Mouse (Mus musculus) limb, embryonic 13.5 days (tissue): Measurements from ENCODE around the gene Arfgap3. TPM values are rescaled to one million over a fixed set of nuclear protein-coding genes. Genes with fewer than 3 reads are reported as not detected.

ENCODE experiments used
- ATAC-seq: fragments of 200-750 bp; cut with Nextera tagmentation; 2 replicates; pipeline ENCODE4 v1.8.0; 2017; ENCODE audit warnings: low read depth, moderate number of reproducible peaks, moderate TSS enrichment; ENCODE audit not compliant: low FRiP score
- H3K27ac ChIP-seq: fragments of 300-500 bp; sonication (generic); 2 replicates; pipeline ENCODE4 v1.5.1; 2015; ENCODE audit warnings: inconsistent platforms, mild to moderate bottlenecking, moderate library complexity
- H3K27me3 ChIP-seq: fragments of 300-500 bp; sonication (generic); 2 replicates; pipeline ENCODE4 v1.6.1; 2015; ENCODE audit warnings: mild to moderate bottlenecking, inconsistent platforms
- H3K36me3 ChIP-seq: fragments of 300-500 bp; sonication (generic); 2 replicates; pipeline ENCODE4 v1.6.1; 2015; ENCODE audit warnings: inconsistent platforms, mild to moderate bottlenecking, moderate library complexity
- H3K4me1 ChIP-seq: fragments of 300-500 bp; sonication (generic); 2 replicates; pipeline ENCODE4 v1.6.1; 2015; ENCODE audit warnings: inconsistent platforms
- H3K4me2 ChIP-seq: fragments of 300-500 bp; sonication (generic); replicated peaks from 2 replicates; pipeline ENCODE4 v1.6.1; 2015; ENCODE audit warnings: inconsistent platforms, mild to moderate bottlenecking, moderate library complexity
- H3K4me3 ChIP-seq: fragments of 300-500 bp; sonication (generic); 2 replicates; pipeline ENCODE4 v1.5.1; 2015; ENCODE audit warnings: moderate library complexity, mild to moderate bottlenecking, inconsistent platforms
- H3K9ac ChIP-seq: fragments of 300-500 bp; sonication (generic); 2 replicates; pipeline ENCODE4 v1.6.1; 2015; ENCODE audit warnings: mild to moderate bottlenecking, inconsistent platforms
- H3K9me3 ChIP-seq: fragments of 300-500 bp; sonication (generic); 2 replicates; pipeline ENCODE4 v1.6.1; 2016; ENCODE audit warnings: inconsistent platforms
- WGBS: fragments of 180-500 bp; shearing (Covaris S2); methylation state at CpG from one replicate; pipeline ENCODE4 v1.1.7; 2015; 5-methylcytosine and 5-hydroxymethylcytosine counted together
- polyA plus RNA-seq: library from polyadenylated mRNA; unstranded; fragments of >200 nt; fragmentation: Nextera tagmentation; extraction: Ambion mirVana; gene quantifications from 2 replicates; pipeline ENCODE4 v1.2.1, GENCODE M21; 2015

The Arfgap3 gene
- polyA plus RNA-seq, 1 experiment from 2014 or later, result 52.9 TPM

DNA sequence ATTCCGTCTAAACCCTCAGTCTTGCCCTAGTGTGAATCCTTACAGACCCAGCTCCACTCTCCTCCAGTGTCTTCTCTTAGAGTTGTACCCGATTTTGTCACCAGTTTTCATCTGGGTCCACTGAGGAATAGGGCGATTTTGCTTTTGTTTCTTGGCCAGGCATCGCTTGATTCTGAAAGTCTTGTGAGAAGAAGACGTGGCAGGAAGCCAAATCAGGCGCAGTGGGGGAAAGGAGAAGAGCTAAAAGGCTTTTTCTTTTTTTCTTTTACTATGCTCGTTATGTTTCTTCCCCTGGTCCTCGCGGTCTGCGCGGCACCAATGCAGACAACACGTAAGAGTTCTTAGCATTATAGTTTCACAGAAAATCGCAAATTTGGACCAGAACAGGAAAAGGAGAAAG lies 92.1 kb downstream of the Arfgap3 start:
- Histone ChIP-seq H3K9ac (no peak overlapping the region), H3K27ac (no peak overlapping the region), H3K4me3 (no peak overlapping the region), H3K36me3 (no peaks in the 10 kb centered on the region), H3K9me3 (no peaks in the 10 kb centered on the region), H3K4me2 (no peak overlapping the region), H3K27me3 (peaks cover 8% of the 10 kb centered on the region), H3K4me1 (no peaks in the 10 kb centered on the region)
- ATAC-seq, result no peak
- WGBS, result 62% methylated on average over 13 of the region's 13 CpGs

- no peak for ATAC-seq
- Histone ChIP-seq H3K9me3 (no peaks in the 10 kb centered on the region), H3K4me2 (no peak overlapping the region), H3K9ac (no peak overlapping the region), H3K36me3 (no peaks in the 10 kb centered on the region), H3K4me3 (no peak overlapping the region), H3K4me1 (peaks cover 3% of the 10 kb centered on the region; the same call in 1 of the 2 replicates), H3K27me3 (peaks cover 22% of the 10 kb centered on the region), H3K27ac (no peak overlapping the region)
- WGBS, result 90% methylated on average over 4 of the region's 4 CpGs
Observed at GRCm38 (mm10) chr15:83256491-83256890, 93.6 kb downstream of the Arfgap3 start.

- Histone ChIP-seq H3K27ac (no peak overlapping the region), H3K36me3 (no peaks in the 10 kb centered on the region), H3K27me3 (peaks cover 27% of the 10 kb centered on the region), H3K4me3 (no peak overlapping the region), H3K4me2 (no peak overlapping the region), H3K9ac (no peak overlapping the region), H3K9me3 (no peaks in the 10 kb centered on the region), H3K4me1 (peaks cover 8% of the 10 kb centered on the region)
- WGBS, result 78% methylated on average over 7 of the region's 7 CpGs
- no peak for ATAC-seq
Observed at GRCm38 (mm10) chr15:83255944-83256343, 94.1 kb downstream of the Arfgap3 start.

DNA sequence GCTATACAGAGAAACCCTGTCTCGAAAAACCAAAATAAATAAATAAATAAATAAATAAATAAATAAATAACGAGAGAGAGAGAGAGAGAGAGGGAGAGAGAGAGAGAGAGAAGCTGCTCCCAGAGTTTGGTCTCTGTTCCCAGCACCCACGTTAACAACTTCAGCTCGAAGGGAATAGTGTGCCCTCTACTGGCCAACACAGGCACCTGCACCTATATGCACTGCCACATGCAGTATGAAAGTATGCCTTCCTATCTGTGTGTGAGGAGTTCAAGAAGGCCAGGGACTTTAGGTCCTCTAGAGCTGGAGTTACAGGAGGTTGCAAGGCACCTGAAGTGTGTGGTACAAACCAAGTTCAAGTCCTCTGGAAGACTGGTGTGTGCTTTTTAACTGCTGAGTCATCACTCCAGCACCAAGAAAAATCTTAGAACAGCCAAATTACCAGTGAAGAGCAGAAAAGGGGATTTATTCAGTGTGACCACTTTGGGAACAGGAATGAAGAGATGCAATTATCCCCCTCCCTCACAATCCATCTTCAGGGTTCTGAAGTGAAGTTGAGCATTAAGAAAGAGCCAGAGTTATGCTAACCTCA lies 94.8 kb downstream of the Arfgap3 start:
- no peak for ATAC-seq
- Histone ChIP-seq H3K4me2 (no peak overlapping the region), H3K4me1 (peaks cover 11% of the 10 kb centered on the region), H3K9ac (no peak overlapping the region), H3K27ac (no peak overlapping the region), H3K27me3 (peaks cover 34% of the 10 kb centered on the region), H3K4me3 (no peak overlapping the region), H3K9me3 (no peaks in the 10 kb centered on the region), H3K36me3 (no peaks in the 10 kb centered on the region)
- WGBS, result 91% methylated on average over 4 of the region's 4 CpGs

DNA sequence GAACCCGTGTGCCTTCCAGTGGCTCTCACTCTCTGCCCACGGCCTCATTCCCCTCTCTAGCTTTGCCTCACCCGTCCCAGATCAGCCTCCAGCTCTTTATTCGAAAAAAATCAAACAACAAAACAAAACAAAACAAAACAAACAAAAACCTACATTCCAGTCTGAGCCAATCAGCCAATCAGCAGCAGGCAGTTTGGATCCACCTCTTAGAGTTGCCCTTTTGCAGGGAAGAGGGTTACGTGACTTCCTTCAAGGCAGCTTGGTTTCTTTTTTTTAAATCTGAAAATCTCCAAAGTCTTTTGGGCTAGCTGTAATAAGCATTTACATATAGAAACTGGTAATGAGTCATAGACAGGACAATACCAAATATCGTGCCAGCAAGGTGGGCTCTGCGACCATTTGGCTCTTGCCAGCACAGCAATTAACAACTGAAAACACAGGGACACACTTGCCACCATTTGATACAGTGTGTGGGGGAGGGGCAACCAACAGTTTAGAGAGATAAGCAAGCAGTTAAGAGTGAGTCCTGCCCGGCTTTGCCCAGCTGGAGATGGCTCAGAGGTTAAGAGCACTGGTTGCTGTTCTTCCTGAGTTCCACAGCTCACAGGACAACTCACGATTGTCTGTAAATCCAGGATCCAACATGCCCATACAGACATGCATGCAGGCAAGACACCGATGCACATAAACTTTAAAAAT lies 95.5 kb downstream of the Arfgap3 start:
- H3K27ac ChIP-seq, result no peak overlapping the region
- no peaks in the 10 kb centered on the region; the same call in 1 of the 2 replicates for H3K9me3 ChIP-seq
- no peak for ATAC-seq
- WGBS, result 62% methylated on average over 10 of the region's 10 CpGs
- H3K4me1 ChIP-seq, result peaks cover 11% of the 10 kb centered on the region
- H3K4me3 ChIP-seq, result no peak overlapping the region
- H3K36me3 ChIP-seq, result no peaks in the 10 kb centered on the region
- H3K9ac ChIP-seq, result no peak overlapping the region
- no peak overlapping the region for H3K4me2 ChIP-seq
- peaks cover 42% of the 10 kb centered on the region for H3K27me3 ChIP-seq

- 70% methylated on average over 14 of the region's 14 CpGs for WGBS
- H3K27me3 ChIP-seq, result peaks cover 45% of the 10 kb centered on the region
Observed at GRCm38 (mm10) chr15:83252060-83252459, 98.0 kb downstream of the Arfgap3 start.

DNA sequence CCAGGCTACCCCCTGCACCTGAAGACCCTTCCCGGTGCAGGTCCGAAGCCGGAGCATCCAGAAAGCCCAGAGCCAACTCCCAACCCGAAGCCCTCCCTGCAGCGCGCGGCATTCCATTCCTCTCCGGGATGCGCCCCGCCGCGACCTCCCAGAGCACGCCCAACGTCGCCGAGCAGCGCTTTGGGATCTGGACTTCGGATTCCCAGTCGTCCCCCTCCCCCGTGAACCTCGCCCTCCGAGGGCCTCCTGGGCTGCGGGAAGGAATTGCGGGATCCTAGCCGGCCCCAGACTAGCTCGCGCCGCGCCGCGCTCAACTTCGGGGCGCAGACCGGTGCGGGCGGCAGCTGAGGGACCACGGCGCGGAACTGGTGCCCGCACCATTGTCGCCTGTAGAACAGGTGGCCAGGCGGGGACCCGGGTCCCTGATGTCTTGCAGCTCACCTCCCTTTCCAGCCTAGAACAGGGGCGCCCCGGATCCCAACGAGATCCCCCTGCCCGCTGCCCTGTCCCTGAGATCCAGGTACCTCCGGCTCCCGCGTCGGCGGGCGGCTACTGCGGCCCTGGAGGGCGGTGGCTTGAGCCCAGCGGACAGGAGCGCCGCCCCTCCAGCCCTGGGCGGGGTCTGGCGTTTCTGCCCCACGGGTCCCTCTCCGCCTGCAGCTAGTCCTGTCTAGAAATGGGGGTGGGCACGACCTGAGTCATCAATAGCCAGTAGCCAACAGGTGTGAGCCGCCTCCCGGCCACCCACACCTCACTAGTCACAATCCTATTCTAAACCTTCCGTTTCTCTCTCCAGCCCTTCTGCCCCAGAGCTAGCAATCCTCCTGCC lies 98.7 kb downstream of the Arfgap3 start, which contains the start of gene A4galt:
TSS of gene A4galt (minus strand) at position 599 of the 829 bp plus-strand sequence.
- Histone ChIP-seq H3K4me1 (peaks cover 24% of the 10 kb centered on the region), H3K27me3 (peaks cover 45% of the 10 kb centered on the region), H3K9me3 (no peaks in the 10 kb centered on the region; the same call in 1 of the 2 replicates), H3K36me3 (no peaks in the 10 kb centered on the region), H3K27ac (no peak within 1 kb of the TSS), H3K9ac (peak within 1 kb of the TSS; percentile 60), H3K4me3 (peak within 1 kb of the TSS; percentile 56), H3K4me2 (peak within 1 kb of the TSS; percentile 95)
- WGBS, result under 1% methylated on average over 65 of the region's 66 CpGs
- no peak for ATAC-seq

More at GRCm38 (mm10) chr15:83252060-83252459, 98.0 kb downstream of the Arfgap3 start:
- no peak for ATAC-seq
- no peak overlapping the region for H3K27ac ChIP-seq
- no peak overlapping the region for H3K9ac ChIP-seq
- H3K36me3 ChIP-seq, result no peaks in the 10 kb centered on the region
- H3K9me3 ChIP-seq, result no peaks in the 10 kb centered on the region; the same call in 1 of the 2 replicates
- H3K4me2 ChIP-seq, result peak overlapping the region; percentile 95; the same call in 1 of the 2 replicates
- peak overlapping the region; percentile 56; the same call in 1 of the 2 replicates for H3K4me3 ChIP-seq
- H3K4me1 ChIP-seq, result peaks cover 19% of the 10 kb centered on the region

DNA sequence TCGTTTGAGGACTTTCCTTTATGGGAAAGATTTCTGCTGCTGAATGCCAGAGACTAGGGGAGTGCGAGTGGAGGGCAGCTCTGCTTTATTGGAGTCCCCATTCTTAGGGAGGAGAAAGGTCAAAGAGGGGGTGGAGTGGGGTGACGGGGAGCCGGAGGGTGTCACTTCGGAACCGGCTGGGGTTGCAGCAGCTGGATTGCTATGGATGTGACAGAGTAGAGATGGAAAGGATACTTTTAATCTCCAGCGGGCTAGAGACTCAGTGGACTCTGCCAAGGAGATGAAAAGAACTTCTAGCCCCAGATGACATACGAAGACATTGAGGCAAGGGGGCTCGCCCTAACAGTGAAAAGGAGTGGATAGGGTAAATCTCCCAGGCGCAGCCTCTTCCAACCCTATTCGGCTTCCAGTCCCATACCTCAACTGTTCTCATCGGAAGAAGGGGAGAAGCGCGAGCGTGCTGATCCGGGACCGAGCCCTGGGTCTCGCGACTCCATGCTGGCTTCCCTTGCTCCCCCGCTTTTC lies 99.3 kb downstream of the Arfgap3 start:
- Histone ChIP-seq H3K4me3 (peak overlapping the region; percentile 56), H3K9me3 (no peaks in the 10 kb centered on the region; the same call in 1 of the 2 replicates), H3K4me1 (peaks cover 24% of the 10 kb centered on the region), H3K36me3 (no peaks in the 10 kb centered on the region), H3K27me3 (peaks cover 45% of the 10 kb centered on the region), H3K27ac (no peak overlapping the region), H3K9ac (peak overlapping the region; percentile 60), H3K4me2 (peak overlapping the region; percentile 95)
- 2% methylated on average over 20 of the region's 20 CpGs for WGBS
- ATAC-seq, result no peak

Other genes starting within 250 kb of the Arfgap3 start
- 59.4 and 63.9 TPM in 2 replicates for gene Rrp7a, start 227.4 kb downstream of the Arfgap3 start, polyA plus RNA-seq
- 158 and 165 TPM in 2 replicates for gene Poldip3, start 200.9 kb downstream of the Arfgap3 start, polyA plus RNA-seq
- 108 and 110 TPM in 2 replicates for gene Cyb5r3, start 177.7 kb downstream of the Arfgap3 start, polyA plus RNA-seq
- gene A4galt, start 98.5 kb downstream of the Arfgap3 start, polyA plus RNA-seq, result 1.0 TPM in 2 replicates
- gene Pacsin2, start 114.4 kb upstream of the Arfgap3 start, polyA plus RNA-seq, result 51.8 and 53.3 TPM in 2 replicates
- 23.4 and 25.1 TPM in 2 replicates for gene Ttll1, start 160.6 kb upstream of the Arfgap3 start, polyA plus RNA-seq
- gene Bik, start 176.6 kb upstream of the Arfgap3 start, polyA plus RNA-seq, result 3.5 and 3.7 TPM in 2 replicates
- 40.4 and 41.9 TPM in 2 replicates for gene Tspo, start 213.3 kb upstream of the Arfgap3 start, polyA plus RNA-seq
- 39.4 and 41.6 TPM in 2 replicates for gene Mcat, start 213.5 kb upstream of the Arfgap3 start, polyA plus RNA-seq
- 39.7 and 43.4 TPM in 2 replicates for gene Ttll12, start 244.9 kb upstream of the Arfgap3 start, polyA plus RNA-seq